Mouse (Mus musculus): ENCODE results near the gene Ssr4.

GRCm38 (mm10) chrX:73793039-73793438 is 6.2 kb downstream of the Ssr4 start:
- TF ChIP-seq GATA1 (IDR thresholded peaks at IDR 0.05; ENCODE audit: borderline replicate concordance, low read length) = no peak
- no peak for TF ChIP-seq FLI1 (IDR thresholded peaks at IDR 0.05; ENCODE audit: low read length)

Measured in megakaryocyte, embryonic 14.5 days (primary cell).